Mouse (Mus musculus) right cerebral cortex, postnatal 25 days (tissue): ENCODE results near the gene Gm11563.
"Not testable (repeated sequence)": the region's sequence is repeated elsewhere in the genome, so short reads cannot be mapped to it uniquely, and the experiment has no call there.

Source experiments
- DNase-seq: peaks from one replicate; pipeline ENCODE4 v3.0.0; 2022

Gm11563 gene

DNA sequence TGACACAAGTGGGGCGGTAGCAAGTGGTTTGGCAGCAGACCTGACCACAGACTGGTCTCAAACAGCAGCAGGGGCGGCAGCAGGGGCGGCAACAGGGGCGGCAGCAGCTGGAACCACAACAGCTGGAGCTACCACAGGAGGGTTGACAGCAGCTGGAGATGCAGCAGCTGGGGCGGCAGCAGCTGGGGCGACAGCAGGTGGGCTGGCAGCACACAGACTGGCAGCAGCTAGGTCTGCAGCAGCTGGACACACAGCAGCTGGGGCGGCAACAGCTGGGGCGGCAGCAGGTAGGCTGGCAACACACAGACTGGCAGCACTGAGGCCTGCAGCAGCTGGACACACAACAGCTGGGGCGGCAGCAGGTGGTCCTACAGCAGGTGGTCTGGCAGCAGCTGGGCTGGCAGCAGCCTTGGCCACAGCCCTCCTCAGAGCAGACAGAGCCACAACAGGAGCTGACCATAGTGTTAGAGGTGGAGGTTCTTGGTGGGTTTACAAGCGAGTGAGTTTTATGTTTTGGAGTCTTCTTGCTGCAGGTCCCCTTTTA lies at the start of gene Gm11563:
Gene Gm11563, minus strand, starts transcription at position 494 of the 544 bp plus-strand sequence.
- not testable (repeated sequence) for DNase-seq

DNA sequence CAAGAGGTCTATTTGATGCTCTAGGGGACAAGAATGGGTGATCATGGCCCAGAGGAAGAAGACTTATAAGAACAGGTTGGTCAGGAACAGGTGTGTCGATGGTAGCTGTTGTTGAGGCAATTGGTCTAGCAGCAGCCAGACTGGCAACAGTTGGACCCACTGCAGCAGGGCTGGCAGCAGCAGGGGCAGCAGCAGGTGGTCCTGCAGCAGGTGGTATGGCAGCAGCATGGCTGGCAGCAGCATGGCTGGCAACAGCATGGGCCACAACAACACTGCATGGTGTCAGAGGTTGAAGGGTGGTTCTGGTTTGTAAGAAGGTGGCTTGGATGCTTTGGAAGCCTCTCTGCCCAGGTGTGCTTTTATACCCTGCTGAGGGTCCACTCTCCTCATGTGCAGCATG lies 31.7 kb upstream of the Gm11563 start, which contains the start of gene Gm14190:
Gene Gm14190, minus strand, starts transcription at position 278 of the 400 bp plus-strand sequence.
- DNase-seq = no peak

DNA sequence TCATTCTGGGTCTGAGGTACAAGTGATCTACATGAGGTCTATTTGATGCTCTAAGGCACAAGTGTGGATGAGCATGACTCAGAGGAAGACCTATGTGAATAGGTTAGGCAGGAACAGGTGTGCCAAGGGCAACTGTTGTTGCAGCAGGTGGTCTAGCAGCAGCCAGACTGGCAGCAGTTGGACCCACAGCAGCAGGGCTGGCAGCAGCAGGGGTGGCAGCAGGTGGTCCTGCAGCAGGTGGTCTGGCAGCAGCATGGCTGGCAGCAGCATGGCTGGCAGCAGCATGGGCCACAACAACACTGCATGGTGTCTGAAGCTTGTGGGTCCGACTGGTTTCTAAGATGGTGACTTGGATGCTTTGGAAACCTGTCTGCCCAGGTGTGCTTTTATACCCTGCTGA lies 26.5 kb upstream of the Gm11563 start:
- DNase-seq = not testable (repeated sequence)

DNA sequence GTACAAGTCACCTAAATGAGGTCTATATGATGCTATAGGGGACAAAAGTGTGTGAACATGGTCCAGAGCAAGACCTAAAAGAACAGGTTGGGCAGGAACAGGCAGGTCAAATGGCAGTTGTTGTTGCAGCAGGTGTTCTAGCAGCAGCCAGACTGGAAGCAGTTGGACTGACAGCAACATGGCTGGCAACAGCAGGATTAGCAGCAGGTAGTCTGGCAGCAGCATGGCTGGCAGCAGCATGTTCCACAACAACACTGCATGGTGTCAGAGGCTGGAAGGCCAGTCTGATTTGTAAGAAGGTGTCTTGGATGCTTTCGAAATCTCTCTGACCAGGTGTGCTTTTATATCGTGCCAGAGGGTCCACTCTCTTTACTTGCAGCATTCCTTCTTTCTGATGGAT lies 24.7 kb upstream of the Gm11563 start:
- no peak for DNase-seq

DNA sequence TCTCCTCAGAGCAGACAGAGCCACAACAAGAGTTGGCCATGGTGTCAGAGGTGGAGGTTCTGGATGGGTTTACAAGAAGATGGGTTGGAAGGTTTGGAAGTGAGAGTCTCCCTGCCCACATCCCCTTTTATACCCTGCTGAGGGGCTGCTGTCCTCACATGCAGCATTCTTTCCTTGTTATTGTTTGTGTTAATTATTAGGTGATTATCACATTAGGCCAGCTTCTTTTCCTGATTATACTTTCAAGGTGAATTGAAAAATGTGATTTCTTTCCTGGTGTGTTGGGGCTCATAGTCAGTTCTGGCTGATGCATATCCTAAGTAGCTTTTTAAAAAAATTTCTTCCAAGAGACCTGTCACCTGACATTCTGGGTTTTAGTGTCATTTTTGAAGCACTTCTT lies 7.1 kb upstream of the Gm11563 start, which contains the start of gene Krtap4-6:
Gene Krtap4-6, minus strand, starts transcription at position 101 of the 400 bp plus-strand sequence.
- DNase-seq = no peak

DNA sequence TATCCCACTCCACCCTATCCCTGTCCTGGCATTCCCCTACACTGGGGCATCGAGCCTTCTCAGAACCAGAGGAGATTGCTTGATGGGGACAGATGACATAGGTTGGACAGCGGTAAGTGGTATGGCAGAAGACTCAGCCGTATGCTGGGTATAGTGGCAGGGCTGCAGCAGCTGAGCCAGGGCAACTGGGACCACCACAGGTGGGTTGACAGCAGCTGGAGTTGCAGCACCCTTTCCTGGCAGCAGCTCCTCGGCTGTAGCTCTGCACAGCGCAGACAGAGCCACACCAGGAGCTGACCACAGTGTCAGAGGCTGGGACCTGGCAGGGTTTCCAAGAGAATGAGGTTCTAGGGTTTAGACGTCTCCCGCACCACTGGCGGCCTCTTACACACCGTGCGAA lies 4.0 kb upstream of the Gm11563 start:
- DNase-seq = no peak

DNA sequence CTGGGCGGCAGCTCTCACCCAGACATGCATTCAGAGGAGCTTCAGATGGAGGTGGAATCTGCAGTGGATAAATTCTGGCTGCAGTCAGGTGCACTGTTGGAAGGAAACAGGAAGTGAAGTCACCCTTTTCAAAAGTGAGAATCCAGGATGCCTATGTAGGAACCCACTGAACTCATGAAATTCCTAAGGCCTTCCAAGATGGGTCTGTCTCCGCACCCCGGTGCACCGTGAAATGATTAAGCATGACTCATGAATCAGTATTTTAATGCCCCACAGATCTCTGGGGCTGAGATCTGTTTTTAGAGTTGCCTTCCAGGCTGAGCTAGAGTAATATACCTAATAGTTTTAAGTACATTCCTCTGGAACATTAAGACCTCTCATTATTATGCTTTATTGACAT lies 496 bp upstream of the Gm11563 start:
- DNase-seq = no peak

DNA sequence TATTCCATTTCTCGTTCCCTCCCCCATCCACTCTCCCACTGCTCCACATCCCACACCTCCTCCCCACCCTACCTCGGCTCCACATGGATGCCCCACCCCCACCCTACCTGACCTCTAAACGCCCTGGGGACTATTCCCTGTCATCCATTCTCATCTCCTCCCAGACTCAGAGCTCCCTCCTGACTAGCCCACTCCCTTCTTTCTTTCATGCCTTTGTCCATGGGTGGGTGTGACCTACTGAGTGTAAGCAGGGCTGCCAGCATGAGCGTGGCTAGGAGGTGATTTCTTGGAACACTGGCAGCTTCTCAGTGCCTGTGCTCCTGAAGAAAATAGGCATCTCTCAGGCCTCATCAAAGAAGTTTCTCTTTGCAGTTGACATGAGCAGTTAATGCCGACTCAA lies 1.7 kb downstream of the Gm11563 start:
- no peak for DNase-seq

DNA sequence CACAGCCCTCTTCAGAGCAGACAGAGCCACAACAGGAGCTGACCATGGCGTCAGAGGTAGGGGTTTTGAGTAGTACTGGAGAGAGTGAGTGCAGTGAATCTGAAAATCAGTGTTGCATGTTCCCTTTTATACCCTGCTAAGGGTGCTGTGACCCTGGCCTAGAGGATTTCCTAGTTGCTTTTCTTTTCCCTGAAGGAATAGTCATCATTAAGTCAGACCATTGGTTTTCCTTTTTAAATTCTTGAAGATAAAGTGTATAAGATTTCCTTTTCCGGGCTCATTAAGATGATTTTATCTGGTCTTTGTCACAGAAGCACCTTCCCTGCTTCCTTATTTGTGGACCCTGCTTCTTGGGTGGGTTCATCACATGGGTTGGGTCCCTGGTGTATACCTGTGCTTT lies 8.6 kb downstream of the Gm11563 start, which contains the start of gene Gm11555:
Gene Gm11555, minus strand, starts transcription at position 101 of the 400 bp plus-strand sequence.
- DNase-seq = no peak

DNA sequence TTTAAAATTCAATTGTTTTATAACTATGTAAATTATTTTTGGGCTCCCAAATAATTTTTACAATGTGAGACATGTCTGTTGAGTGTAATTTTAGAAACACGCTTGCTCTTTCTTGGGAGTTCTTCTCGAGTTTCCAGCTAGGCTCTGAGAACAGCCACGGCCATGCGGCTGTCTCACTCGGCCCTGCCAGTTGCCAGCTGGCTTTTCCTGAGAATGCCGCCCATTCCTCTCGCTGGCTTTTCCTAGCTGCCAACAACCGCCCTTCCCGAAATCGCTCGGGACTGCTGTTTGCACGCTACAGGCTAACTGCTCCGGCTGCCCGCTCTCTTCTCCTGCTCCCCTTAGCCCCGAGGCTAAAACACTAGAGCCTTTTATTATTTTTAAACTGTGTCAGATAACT lies 12.3 kb downstream of the Gm11563 start:
- DNase-seq = peak; percentile 22

DNA sequence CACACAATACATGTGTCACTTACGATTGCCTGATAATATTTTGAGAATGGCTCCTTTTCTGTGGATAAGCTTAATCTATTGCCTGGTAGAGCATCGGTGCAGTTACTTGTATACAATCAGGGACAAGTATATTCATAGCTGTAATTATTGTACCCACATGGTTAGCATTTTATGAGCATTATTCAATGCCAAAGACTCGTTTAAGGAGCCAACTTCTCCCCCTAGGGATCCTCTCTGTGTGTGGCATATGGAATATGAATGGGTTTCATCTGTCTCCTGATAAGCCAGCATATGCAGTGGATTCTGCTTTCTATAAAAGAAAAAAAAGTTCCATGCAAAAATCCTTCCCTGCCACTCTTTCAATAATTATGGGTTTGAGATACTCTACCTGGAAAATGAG lies 14.4 kb downstream of the Gm11563 start:
- no peak for DNase-seq

DNA sequence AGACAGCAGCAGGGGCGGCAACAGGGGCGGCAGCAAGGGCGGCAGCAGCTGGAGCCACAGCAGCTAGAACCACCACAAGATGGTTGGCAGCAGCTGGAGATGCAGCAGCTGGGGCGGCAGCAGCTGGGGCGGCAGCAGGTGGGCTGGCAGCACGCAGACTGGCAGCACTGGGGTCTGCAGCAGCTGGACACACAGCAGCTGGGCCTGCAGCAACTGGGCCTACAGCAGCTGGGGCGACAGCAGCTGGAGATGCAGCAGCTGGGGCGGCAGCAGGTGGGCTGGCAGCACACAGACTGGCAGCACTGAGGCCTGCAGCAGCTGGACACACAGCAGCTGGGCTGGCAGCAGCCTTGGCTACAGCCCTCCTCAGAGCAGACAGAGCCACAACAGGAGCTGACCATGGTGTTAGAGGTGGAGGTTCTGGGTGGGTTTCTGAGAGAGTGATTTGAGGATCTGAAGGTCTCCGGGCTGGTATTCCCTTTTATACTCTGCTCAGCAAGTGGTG lies 15.1 kb downstream of the Gm11563 start, which contains the start of gene Krtap4-7:
Gene Krtap4-7, minus strand, starts transcription at position 455 of the 505 bp plus-strand sequence.
- not testable (repeated sequence) for DNase-seq

DNA sequence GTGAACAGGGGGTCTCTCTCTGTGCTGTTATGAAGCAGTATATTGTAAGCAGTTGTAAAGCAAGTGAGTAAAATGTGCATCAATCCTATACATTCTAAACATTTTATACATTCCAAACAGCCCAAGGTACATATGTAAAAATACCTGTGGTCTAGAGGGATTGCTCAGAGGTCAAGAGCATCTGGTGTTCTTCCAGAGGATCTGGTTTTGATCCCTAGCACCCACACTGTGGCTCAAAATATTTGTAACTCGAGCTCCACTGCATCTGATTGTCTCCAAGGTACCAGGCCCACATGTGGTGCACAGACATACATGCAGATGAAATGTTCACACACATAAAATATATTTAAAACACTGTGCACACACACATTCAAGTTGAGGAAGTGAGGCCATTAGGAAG lies 17.8 kb downstream of the Gm11563 start:
- no peak for DNase-seq

DNA sequence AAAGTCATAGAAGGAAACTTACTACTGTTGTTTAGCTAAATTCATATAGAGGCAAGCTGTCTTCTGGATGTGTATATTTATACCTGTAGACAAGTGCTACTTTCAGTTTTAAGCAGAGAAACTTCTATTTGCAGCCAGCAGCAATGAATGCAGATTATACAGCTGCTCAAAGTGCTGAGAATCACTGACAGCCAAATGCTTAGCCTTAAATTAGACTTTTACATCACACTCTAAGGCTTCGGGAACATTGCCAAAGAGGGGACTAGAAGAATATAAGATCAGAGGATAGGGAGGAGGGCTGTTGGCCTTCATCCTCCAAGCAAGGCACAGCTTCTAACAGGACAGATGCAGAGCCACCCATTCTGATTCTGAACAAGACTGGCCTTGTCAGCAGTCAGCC lies 21.7 kb downstream of the Gm11563 start:
- DNase-seq = no peak

DNA sequence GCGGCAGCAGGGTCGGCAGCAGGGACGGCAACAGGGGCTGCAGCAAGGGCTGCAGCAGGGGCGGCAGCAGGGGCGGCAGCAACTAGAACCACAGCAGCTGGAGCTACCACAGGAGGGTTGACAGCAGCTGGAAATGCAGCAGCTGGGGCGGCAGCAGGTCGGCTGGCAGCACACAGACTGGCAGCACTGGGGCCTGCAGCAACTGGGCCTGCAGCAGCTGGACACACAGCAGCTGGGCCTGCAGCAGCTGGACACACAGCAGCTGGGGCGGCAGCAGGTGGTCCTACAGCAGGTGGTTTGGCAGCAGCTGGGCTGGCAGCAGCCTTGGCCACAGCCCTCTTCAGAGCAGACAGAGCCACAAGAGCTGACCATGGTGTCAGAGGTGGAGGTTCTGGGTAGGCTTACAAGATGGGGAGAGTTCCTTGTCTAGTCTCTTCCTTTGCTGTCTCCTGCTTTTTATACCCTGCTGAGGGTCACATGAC lies 24.1 kb downstream of the Gm11563 start, which contains the start of gene Krtap4-2:
Gene Krtap4-2, minus strand, starts transcription at position 432 of the 482 bp plus-strand sequence.
- DNase-seq = no peak

DNA sequence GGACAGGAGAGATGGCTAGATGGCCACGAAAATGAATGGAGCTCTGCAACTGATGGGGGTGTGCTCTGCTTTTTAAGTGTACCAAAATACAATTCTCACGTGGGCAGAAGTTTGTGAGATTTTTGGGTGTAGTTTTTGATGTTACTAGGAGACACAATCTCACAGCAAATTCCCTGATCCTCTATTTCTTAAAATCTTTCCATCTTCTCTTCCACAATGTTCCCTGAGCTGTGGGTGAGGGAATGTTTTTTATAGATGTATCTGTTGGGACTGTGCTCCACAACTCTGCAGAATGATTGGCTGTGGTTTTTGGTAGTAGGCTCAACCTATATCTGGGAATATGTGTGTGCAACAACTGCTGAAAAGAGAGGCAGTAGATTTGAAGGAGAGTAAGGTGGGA lies 25.5 kb downstream of the Gm11563 start:
- DNase-seq = no peak

DNA sequence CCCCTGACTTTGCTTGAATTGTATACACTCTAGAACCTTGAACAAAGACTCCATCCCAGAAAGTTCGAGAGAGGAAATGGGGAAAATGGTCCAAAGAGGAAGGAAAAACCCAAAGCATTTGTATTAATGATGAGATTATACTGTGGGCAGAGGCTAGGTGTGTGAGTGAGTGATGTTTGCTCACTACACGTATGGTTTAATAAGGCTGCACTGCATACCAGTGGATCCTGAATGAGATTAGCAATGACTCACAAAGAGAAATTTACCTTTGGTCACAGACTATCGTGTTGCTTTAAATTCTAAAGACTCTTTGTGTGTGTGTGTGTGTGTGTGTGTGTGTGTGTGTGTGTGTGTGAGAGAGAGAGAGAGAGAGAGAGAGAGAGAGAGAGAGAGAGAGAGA lies 27.9 kb downstream of the Gm11563 start:
- DNase-seq = no peak

DNA sequence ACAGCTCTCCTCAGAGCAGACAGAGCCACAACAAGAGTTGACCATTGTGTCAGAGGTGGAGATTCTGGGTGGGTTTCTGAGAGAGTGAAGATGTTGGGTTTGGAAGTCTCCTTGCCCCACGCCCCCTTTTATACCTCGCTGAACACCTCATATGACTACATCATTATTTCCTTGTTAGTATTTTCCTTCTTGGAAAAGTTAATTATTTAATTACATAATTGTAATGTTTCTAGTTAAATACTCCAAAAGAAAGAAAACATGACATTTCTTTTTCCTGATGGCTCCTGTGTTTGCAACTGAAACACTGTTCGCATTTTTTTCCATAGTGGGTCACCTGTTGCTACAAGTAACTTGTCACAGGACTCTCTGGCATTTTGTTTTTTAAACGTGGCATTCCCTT lies 30.6 kb downstream of the Gm11563 start, which contains the start of gene Krtap4-1:
Gene Krtap4-1, minus strand, starts transcription at position 101 of the 400 bp plus-strand sequence.
- DNase-seq = no peak

DNA sequence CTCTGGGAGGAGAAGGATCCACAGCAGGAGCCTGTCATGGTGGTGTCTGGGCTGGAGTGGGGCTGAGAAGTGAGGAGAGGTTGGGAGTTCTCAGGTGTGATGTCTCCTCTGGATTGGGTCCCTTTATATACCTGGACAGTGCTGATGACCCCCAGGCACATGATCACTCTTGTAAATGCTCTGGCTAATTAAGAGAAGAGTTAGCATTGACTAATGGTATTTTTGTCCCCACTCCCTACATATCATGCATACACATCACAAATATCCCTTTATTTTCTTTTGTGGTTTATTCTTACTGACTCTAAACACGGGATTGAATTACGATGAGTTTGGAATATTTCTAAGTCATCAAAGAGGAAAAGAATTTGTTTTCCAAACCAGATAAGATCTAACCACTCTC lies 38.4 kb downstream of the Gm11563 start, which contains the start of gene Gm11562:
Gene Gm11562, minus strand, starts transcription at position 101 of the 400 bp plus-strand sequence.
- no peak for DNase-seq

DNA sequence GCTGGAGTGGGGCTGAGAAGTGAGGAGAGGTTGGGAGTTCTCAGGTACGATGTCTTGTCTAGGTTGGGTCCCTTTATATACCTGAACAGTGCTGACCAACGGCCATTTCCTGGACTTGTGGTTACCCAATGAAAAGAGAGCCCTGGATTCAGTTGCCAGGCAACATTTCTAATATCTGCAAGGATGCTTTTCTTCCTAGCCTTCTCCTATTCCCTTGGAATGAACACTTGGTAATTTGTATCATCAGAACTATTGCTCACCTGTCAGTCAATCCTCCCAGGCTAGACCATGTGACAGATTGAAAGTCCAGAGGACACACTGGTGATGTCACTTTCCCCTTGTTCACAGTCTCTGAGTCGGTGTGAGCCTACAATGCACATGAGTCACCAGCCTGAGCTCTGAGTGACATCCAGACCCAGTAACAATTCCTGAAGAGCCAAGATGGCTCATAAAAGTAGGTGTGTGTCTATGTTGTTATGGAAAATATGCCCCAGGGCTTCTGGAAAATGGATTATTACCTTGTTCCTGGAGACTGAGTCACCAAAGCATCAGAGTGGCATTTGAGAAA lies 43.9 kb downstream of the Gm11563 start, which contains the start of gene Krtap2-4:
Gene Krtap2-4, minus strand, starts transcription at position 51 of the 568 bp plus-strand sequence.
- no peak for DNase-seq

DNA sequence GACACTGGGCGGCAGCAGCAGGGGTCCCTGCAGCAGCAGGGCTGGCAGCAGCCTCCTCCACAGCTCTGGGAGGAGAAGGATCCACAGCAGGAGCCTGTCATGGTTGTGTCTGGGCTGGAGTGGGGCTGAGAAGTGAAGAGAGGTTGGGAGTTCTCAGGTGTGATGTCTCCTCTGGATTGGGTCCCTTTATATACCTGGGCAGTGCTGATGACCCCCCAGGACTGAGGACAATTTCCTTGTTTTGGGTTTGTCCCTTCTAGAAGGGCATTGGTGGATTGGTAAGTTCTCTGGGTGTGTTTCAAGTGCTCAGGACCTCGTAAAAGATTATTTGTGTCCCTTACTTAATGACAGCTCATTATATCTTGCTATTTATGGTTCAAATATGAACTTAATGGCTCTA lies 48.7 kb downstream of the Gm11563 start, which contains the start of gene Gm11937:
Gene Gm11937, minus strand, starts transcription at position 101 of the 400 bp plus-strand sequence.
- not testable (repeated sequence) for DNase-seq

DNA sequence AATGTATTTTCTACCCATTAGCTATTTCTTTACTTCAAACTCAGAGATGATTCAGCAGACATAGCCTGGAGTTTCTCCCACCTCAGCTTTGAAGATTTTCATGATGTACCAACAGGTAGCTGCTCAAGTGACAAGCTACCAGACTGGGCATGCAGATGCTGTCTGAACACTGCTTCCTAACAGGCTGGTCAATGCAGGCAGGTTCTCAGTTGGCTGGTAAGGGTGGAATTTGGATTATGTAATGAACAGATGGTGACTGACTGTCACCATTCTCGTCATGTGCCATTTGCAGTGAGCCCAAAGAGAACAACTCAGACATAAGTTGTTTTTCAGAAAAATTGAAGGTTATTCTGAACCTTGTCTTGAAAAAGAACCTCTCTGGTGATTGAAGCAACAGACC lies 49.6 kb downstream of the Gm11563 start:
- DNase-seq = peak; percentile 20
